In the genomic region with DNA sequence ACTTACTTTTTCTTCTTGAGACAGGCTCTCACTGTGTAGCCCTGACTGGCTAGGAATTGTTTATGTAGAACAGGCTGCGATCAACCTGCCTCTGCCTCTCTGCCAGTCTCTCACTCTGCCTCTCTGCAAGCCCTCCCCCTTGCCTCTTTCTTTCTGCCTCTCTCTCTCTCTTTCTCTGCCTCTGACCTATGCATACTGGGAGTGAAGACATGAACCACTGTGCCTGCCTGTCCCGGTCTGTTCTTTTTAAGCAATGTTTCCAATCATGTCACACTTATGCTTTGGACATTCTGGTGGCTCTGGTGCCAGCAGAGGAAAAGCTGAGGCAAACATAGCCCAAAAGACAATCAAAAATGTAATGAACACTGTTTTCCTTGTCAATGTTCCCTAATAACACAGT, we compare ENCODE assay signal across 21 mouse cellular contexts.
DNase-seq lines count a peak whose midpoint lies in the region; ATAC-seq and TF ChIP-seq lines count a peak whose summit lies in the region.
"Had no signal": no experiment of that assay in that cellular context is flagged by ENCODE, and none has a peak within 500 bp of the region (broad histone marks: within the 10 kb centered on the region; RNA-seq: fewer than 3 reads in every experiment).

No protein-coding gene starts in this region.

- no peak for TF ChIP-seq CTCF in lung, adult 2 months (IDR thresholded peaks at IDR 0.05; ENCODE audit: insufficient read depth, low read length)

- peaks cover 24% of the 10 kb centered on the region for H3K4me1 ChIP-seq in embryonic facial prominence, embryonic 13.5 days
- peaks cover 23% of the 10 kb centered on the region for H3K4me1 ChIP-seq in embryonic facial prominence, embryonic 10.5 days
- peaks cover 38% of the 10 kb centered on the region for H3K4me1 ChIP-seq in heart, embryonic 15.5 days (replicated peaks)
- peaks cover 19% of the 10 kb centered on the region for H3K4me1 ChIP-seq in lung, adult 2 months (ENCODE audit: control insufficient read depth, insufficient read depth, low read length)
- peaks cover 37% of the 10 kb centered on the region for H3K4me1 ChIP-seq in stomach, embryonic 14.5 days (ENCODE audit: control insufficient read depth, insufficient read depth, low read length)

- 62% methylated on average over 2 of the region's 2 CpGs for WGBS in embryonic facial prominence, embryonic 13.5 days
- 64% methylated on average over 2 of the region's 2 CpGs for WGBS in embryonic facial prominence, embryonic 10.5 days
- WGBS in heart, embryonic 15.5 days = 20% methylated on average over 2 of the region's 2 CpGs
- WGBS in lung, adult 2 months = 23% methylated on average over 2 of the region's 2 CpGs
- 12% methylated on average over 2 of the region's 2 CpGs for WGBS in stomach, embryonic 14.5 days

- no peaks in the 10 kb centered on the region for H3K9me3 ChIP-seq in embryonic facial prominence, embryonic 13.5 days
- H3K9me3 ChIP-seq in embryonic facial prominence, embryonic 10.5 days = no peaks in the 10 kb centered on the region
- no peaks in the 10 kb centered on the region for H3K9me3 ChIP-seq in heart, embryonic 15.5 days (replicated peaks)
- H3K9me3 ChIP-seq in stomach, embryonic 14.5 days (ENCODE audit: control insufficient read depth, low read depth, low read length) = no peaks in the 10 kb centered on the region
- H3K9me3 ChIP-seq: forebrain, embryonic 15.5 days had no signal

- TF ChIP-seq POLR2A in lung, adult 2 months (IDR thresholded peaks at IDR 0.05; ENCODE audit: borderline replicate concordance, extremely low read depth, low read depth, low read length) = no peak

- 0 out of 2 replicates have a peak overlapping the region, but pooled peaks have one; percentile 11 for H3K27ac ChIP-seq in embryonic facial prominence, embryonic 13.5 days
- no peak overlapping the region for H3K27ac ChIP-seq in embryonic facial prominence, embryonic 10.5 days (replicated peaks)
- peak overlapping the region; percentile 31 for H3K27ac ChIP-seq in heart, embryonic 15.5 days
- peak overlapping the region; percentile 76 for H3K27ac ChIP-seq in stomach, embryonic 14.5 days (ENCODE audit: low read length)
- H3K27ac ChIP-seq: forebrain, embryonic 15.5 days had no signal

- H3K27me3 ChIP-seq in embryonic facial prominence, embryonic 13.5 days = no peaks in the 10 kb centered on the region
- H3K27me3 ChIP-seq in embryonic facial prominence, embryonic 10.5 days (replicated peaks; ENCODE audit: low read depth, poor library complexity, severe bottlenecking) = no peaks in the 10 kb centered on the region
- no peaks in the 10 kb centered on the region for H3K27me3 ChIP-seq in heart, embryonic 15.5 days
- no peaks in the 10 kb centered on the region for H3K27me3 ChIP-seq in stomach, embryonic 14.5 days (ENCODE audit: control insufficient read depth, insufficient read depth, low read length)
- H3K27me3 ChIP-seq: forebrain, embryonic 15.5 days had no signal

- H3K36me3 ChIP-seq in embryonic facial prominence, embryonic 13.5 days = no peaks in the 10 kb centered on the region
- H3K36me3 ChIP-seq in embryonic facial prominence, embryonic 10.5 days (replicated peaks) = no peaks in the 10 kb centered on the region
- H3K36me3 ChIP-seq in heart, embryonic 15.5 days = no peaks in the 10 kb centered on the region
- H3K36me3 ChIP-seq in stomach, embryonic 14.5 days (ENCODE audit: control insufficient read depth, insufficient read depth, low read length) = no peaks in the 10 kb centered on the region
- H3K36me3 ChIP-seq: forebrain, embryonic 15.5 days; G1E had no signal

- intact Hi-C loops in heart, postnatal 25 days (cut with DNase I) = no loop called here
- intact Hi-C loops in left cerebral cortex, postnatal 14 days (cut with DNase I) = loop anchor here (5.0 kb wide), 1 partner anchor 73 kb away; no protein-coding TSS in a partner anchor

- no peak for ATAC-seq in embryonic facial prominence, embryonic 13.5 days (ENCODE audit: insufficient number of reproducible peaks, insufficient read depth, low FRiP score, low TSS enrichment, low read depth)
- ATAC-seq in heart, embryonic 15.5 days (replicated peaks; ENCODE audit: insufficient number of reproducible peaks, insufficient read depth, low FRiP score, low read depth) = no peak
- ATAC-seq in stomach, embryonic 14.5 days (ENCODE audit: insufficient number of reproducible peaks, insufficient read depth, low FRiP score, low read depth) = no peak
- ATAC-seq: CD4-positive, CD25-positive, alpha-beta regulatory T cell, adult 4 months; hindbrain, embryonic 16.5 days had no signal

- no peak overlapping the region for H3K4me3 ChIP-seq in embryonic facial prominence, embryonic 13.5 days
- no peak overlapping the region for H3K4me3 ChIP-seq in embryonic facial prominence, embryonic 10.5 days
- no peak overlapping the region for H3K4me3 ChIP-seq in heart, embryonic 15.5 days
- H3K4me3 ChIP-seq in lung, adult 2 months (replicated peaks; ENCODE audit: extremely low read depth, low read depth, low read length) = peak overlapping the region; percentile 17
- H3K4me3 ChIP-seq in stomach, embryonic 14.5 days (ENCODE audit: low read depth, low read length) = no peak overlapping the region
- H3K4me3 ChIP-seq: erythroblast, embryonic 14.5 days; forebrain, embryonic 15.5 days had no signal

- H3K4me2 ChIP-seq in embryonic facial prominence, embryonic 13.5 days = no peak overlapping the region
- H3K4me2 ChIP-seq in heart, embryonic 15.5 days = no peak overlapping the region
- H3K4me2 ChIP-seq in stomach, embryonic 14.5 days (replicated peaks; ENCODE audit: low read depth, low read length) = no peak overlapping the region
- H3K4me2 ChIP-seq: forebrain, embryonic 15.5 days; liver, embryonic 11.5 days had no signal

- DNase-seq in embryonic facial prominence, embryonic 10.5 days (ENCODE audit: low spot score) = no peak
- DNase-seq in heart, postnatal 25 days (ENCODE audit: low spot score) = no peak
- no peak for DNase-seq in lung, adult 2 months
- no peak for DNase-seq in lung, postnatal 14 days
- no peak for DNase-seq in left cerebral cortex, postnatal 14 days (ENCODE audit: low spot score in 2 of 2)
- DNase-seq: cerebellum, adult 9-11 months; kidney, adult 2 months; kidney, postnatal 36 days; midbrain, embryonic 14.5 days; retina, postnatal 1 day; right cerebral cortex, postnatal 4 days; thymus, adult 2 months had no signal

- H3K9ac ChIP-seq in embryonic facial prominence, embryonic 13.5 days = no peak overlapping the region
- no peak overlapping the region for H3K9ac ChIP-seq in heart, embryonic 15.5 days
- no peak overlapping the region for H3K9ac ChIP-seq in stomach, embryonic 14.5 days (replicated peaks; ENCODE audit: low read depth, low read length)
- H3K9ac ChIP-seq: forebrain, embryonic 15.5 days had no signal
